Mouse (Mus musculus) embryo, embryonic 9.5 days (tissue): ENCODE data around the gene Ifih1.

ENCODE experiments used
- DNase-seq: peaks from one replicate; pipeline ENCODE4 v3.0.0-alpha.2; 2017; ENCODE audit errors: extremely low spot score

The Ifih1 gene

GRCm38 (mm10) chr2:62549659-62550058 is 96.4 kb downstream of the Ifih1 start:
- no peak for DNase-seq

GRCm38 (mm10) chr2:62549131-62549530 is 96.9 kb downstream of the Ifih1 start:
- no peak for DNase-seq

- DNase-seq, result no peak
These were observed 98.0 kb downstream of the Ifih1 start for GRCm38 (mm10) chr2:62548104-62548503.
